Mouse (Mus musculus) neural tube, embryonic 14.5 days (tissue): ENCODE data around the gene Gm21983. TPM values are rescaled to one million over a fixed set of nuclear protein-coding genes. Genes with fewer than 3 reads are reported as not detected.

Experiments used
- microRNA counts: library from miRNA; unstranded; fragments of <30 nt; microRNA quantifications from one replicate; lab custom pipeline; 2016
- microRNA-seq: library from miRNA; unstranded; fragments of <30 nt; microRNA quantifications from one replicate; pipeline ENCODE4, GENCODE M21; 2016
- polyA plus RNA-seq: library from polyadenylated mRNA; unstranded; fragments of >200 nt; fragmentation: Nextera tagmentation; extraction: Ambion mirVana; gene quantifications from 2 replicates; pipeline ENCODE4 v1.2.1, GENCODE M21; 2014

The Gm21983 gene
- polyA plus RNA-seq, 1 experiment from 2014 or later, result not detected

MicroRNA genes within 50 kb of the gene (microRNA counts, 519-probe panel; counts per million panel counts)
- microRNA mmu-miR-1191 (lab: Ali Mortazavi, UCI), result not detected

Small RNAs within 50 kb of the gene (microRNA-seq; reads per million reads assigned to microRNA genes)
- gene Mir1191, result 2.6 reads per million
- not detected for gene Mir3101

Other genes starting within 250 kb of the Gm21983 start
- not detected in 2 replicates for gene Cyp2a22, start 241.7 kb downstream of the Gm21983 start, polyA plus RNA-seq
- not detected in 2 replicates for gene Cyp2a12, start 152.0 kb downstream of the Gm21983 start, polyA plus RNA-seq
- gene Cyp2f2, start 61.2 kb downstream of the Gm21983 start, polyA plus RNA-seq, result not detected in 2 replicates
- 0.16 TPM in 1 of 2 replicates, not detected in the other for gene Cyp2t4, start 27.4 kb downstream of the Gm21983 start, polyA plus RNA-seq
- 46.9 and 48.3 TPM in 2 replicates for gene Egln2, start 14.3 kb downstream of the Gm21983 start, polyA plus RNA-seq
- 100.0 and 100 TPM in 2 replicates for gene Rab4b, start 2.2 kb downstream of the Gm21983 start, polyA plus RNA-seq
- 14.7 and 24.4 TPM in 2 replicates for gene Mia, start 71 bp upstream of the Gm21983 start, polyA plus RNA-seq
- gene BC024978, start 14.7 kb upstream of the Gm21983 start, polyA plus RNA-seq, result 3.6 TPM in 2 replicates
- gene Snrpa, start 15.2 kb upstream of the Gm21983 start, polyA plus RNA-seq, result 197 and 207 TPM in 2 replicates
- 6.6 and 7.2 TPM in 2 replicates for gene Itpkc, start 47.6 kb upstream of the Gm21983 start, polyA plus RNA-seq
- 16.7 and 20.9 TPM in 2 replicates for gene Coq8b, start 51.9 kb upstream of the Gm21983 start, polyA plus RNA-seq
- 22.6 and 27.9 TPM in 2 replicates for gene Numbl, start 77.3 kb upstream of the Gm21983 start, polyA plus RNA-seq
- gene Ltbp4, start 156.6 kb upstream of the Gm21983 start, polyA plus RNA-seq, result 5.8 and 11.5 TPM in 2 replicates
- 29.6 and 35.6 TPM in 2 replicates for gene Shkbp1, start 174.9 kb upstream of the Gm21983 start, polyA plus RNA-seq
- not detected in 2 replicates for gene Gm20479, start 176.3 kb upstream of the Gm21983 start, polyA plus RNA-seq